Mouse (Mus musculus): Measurements from ENCODE around the gene Cblc.
A peak's percentile ranks its signal among the peaks of the same experiment; 100 is the strongest.

Gene Cblc

GRCm38 (mm10) chr7:19796697-19797588, at the start of gene Cblc:
Cblc (minus strand) TSS chr7:19796809.
- DNase-seq (ENCODE audit: low spot score) = no peak

GRCm38 (mm10) chr7:19844521-19845171, 48.0 kb upstream of the Cblc start:
- DNase-seq (ENCODE audit: low spot score) = no peak

GRCm38 (mm10) chr7:19843561-19843960, 47.0 kb upstream of the Cblc start:
- DNase-seq (ENCODE audit: low spot score) = no peak

GRCm38 (mm10) chr7:19842885-19843504, 46.4 kb upstream of the Cblc start:
- DNase-seq (ENCODE audit: low spot score) = no peak

GRCm38 (mm10) chr7:19841686-19842413, 45.2 kb upstream of the Cblc start:
- DNase-seq (ENCODE audit: low spot score) = no peak

GRCm38 (mm10) chr7:19840936-19841335, 44.3 kb upstream of the Cblc start:
- no peak for DNase-seq (ENCODE audit: low spot score)

- no peak for DNase-seq (ENCODE audit: low spot score)
Observed at GRCm38 (mm10) chr7:19840371-19840770, 43.8 kb upstream of the Cblc start.

- DNase-seq (ENCODE audit: low spot score) = no peak
Observed at GRCm38 (mm10) chr7:19836843-19837242, 40.2 kb upstream of the Cblc start.

- DNase-seq (ENCODE audit: low spot score) = no peak
Observed at GRCm38 (mm10) chr7:19834055-19834454, 37.4 kb upstream of the Cblc start.

GRCm38 (mm10) chr7:19831837-19832236, 35.2 kb upstream of the Cblc start:
- DNase-seq (ENCODE audit: low spot score) = no peak

- DNase-seq (ENCODE audit: low spot score) = peak; percentile 48
Observed at GRCm38 (mm10) chr7:19830682-19831156, 34.1 kb upstream of the Cblc start.

GRCm38 (mm10) chr7:19829694-19830093, 33.1 kb upstream of the Cblc start:
- no peak for DNase-seq (ENCODE audit: low spot score)

GRCm38 (mm10) chr7:19826756-19827155, 30.1 kb upstream of the Cblc start:
- no peak for DNase-seq (ENCODE audit: low spot score)

- DNase-seq (ENCODE audit: low spot score) = no peak
Observed at GRCm38 (mm10) chr7:19824182-19824973, 27.8 kb upstream of the Cblc start.

GRCm38 (mm10) chr7:19823256-19824181, 26.9 kb upstream of the Cblc start:
- DNase-seq (ENCODE audit: low spot score) = no peak

GRCm38 (mm10) chr7:19822604-19823058, 26.0 kb upstream of the Cblc start, which contains the start of gene Bcl3:
Bcl3 (minus strand) TSS chr7:19822770.
- DNase-seq (ENCODE audit: low spot score) = no peak

- DNase-seq (ENCODE audit: low spot score) = no peak
Observed at GRCm38 (mm10) chr7:19822193-19822592, 25.6 kb upstream of the Cblc start.

- DNase-seq (ENCODE audit: low spot score) = no peak
Observed at GRCm38 (mm10) chr7:19821633-19822032, 25.0 kb upstream of the Cblc start.

GRCm38 (mm10) chr7:19820347-19821048, 23.9 kb upstream of the Cblc start:
- no peak for DNase-seq (ENCODE audit: low spot score)

All from layer of hippocampus, adult 9-10 months (tissue).